In genomic region chr3:142490465-142490864, GRCm38 (mm10) we compare ENCODE assay signal across 9 mouse cellular contexts. TPM values are rescaled to one million over a fixed set of nuclear protein-coding genes. Genes with fewer than 3 reads are reported as not detected.
DNase-seq lines count a peak whose midpoint lies in the region; ATAC-seq and TF ChIP-seq lines count a peak whose summit lies in the region.
"Had no signal": no experiment of that assay in that cellular context is flagged by ENCODE, and none has a peak within 500 bp of the region (broad histone marks: within the 10 kb centered on the region; RNA-seq: fewer than 3 reads in every experiment).

No protein-coding gene starts in this region.

- peak; percentile 68 for DNase-seq in ES-CJ7 (ENCODE audit: low read depth, low spot score)
- peak; percentile 83 for DNase-seq in adrenal gland, postnatal 10 days
- peak; percentile 64 for DNase-seq in embryonic facial prominence, embryonic 10.5 days (ENCODE audit: low spot score)
- DNase-seq in heart, adult 9 months (ENCODE audit: low spot score in 2 of 2) = peak; percentile 71 to 75
- DNase-seq in layer of hippocampus, adult 11-12 months (ENCODE audit: low spot score) = peak; percentile 76
- DNase-seq in lung, postnatal 0 days (ENCODE audit: low spot score) = peak; percentile 90
- peak; percentile 26 for DNase-seq in retina, adult 2 months (ENCODE audit: low read depth, low spot score)
- DNase-seq in thymus, postnatal 36 days = peak; percentile 63 to 66

- peak; percentile 99 for TF ChIP-seq CTCF in lung, postnatal 0 days (IDR thresholded peaks at IDR 0.05)

- no peak overlapping the region for H3K4me2 ChIP-seq in lung, postnatal 0 days (replicated peaks; ENCODE audit: low read depth, low read length)
- H3K4me2 ChIP-seq: heart, embryonic 15.5 days had no signal

- H3K9ac ChIP-seq in lung, postnatal 0 days (replicated peaks; ENCODE audit: low read depth) = no peak overlapping the region
- H3K9ac ChIP-seq: heart, embryonic 15.5 days had no signal

- H3K9me3 ChIP-seq in embryonic facial prominence, embryonic 10.5 days = no peaks in the 10 kb centered on the region
- no peaks in the 10 kb centered on the region for H3K9me3 ChIP-seq in lung, postnatal 0 days (ENCODE audit: low read length)
- H3K9me3 ChIP-seq: heart, embryonic 15.5 days had no signal

- H3K4me1 ChIP-seq in embryonic facial prominence, embryonic 10.5 days = no peaks in the 10 kb centered on the region
- H3K4me1 ChIP-seq in lung, postnatal 0 days (ENCODE audit: insufficient read depth, low read depth, low read length) = no peaks in the 10 kb centered on the region

- H3K27me3 ChIP-seq in embryonic facial prominence, embryonic 10.5 days (replicated peaks; ENCODE audit: low read depth, poor library complexity, severe bottlenecking) = no peaks in the 10 kb centered on the region
- H3K27me3 ChIP-seq in lung, postnatal 0 days (replicated peaks; ENCODE audit: insufficient read depth, low read length) = no peaks in the 10 kb centered on the region
- H3K27me3 ChIP-seq: heart, embryonic 15.5 days had no signal

- WGBS in embryonic facial prominence, embryonic 10.5 days = 72% methylated on average over 1 of the region's 1 CpGs
- 63% methylated on average over 1 of the region's 1 CpGs for WGBS in lung, postnatal 0 days

- no peak for TF ChIP-seq EP300 in lung, postnatal 0 days (IDR thresholded peaks at IDR 0.05)

- no peaks in the 10 kb centered on the region for H3K36me3 ChIP-seq in embryonic facial prominence, embryonic 10.5 days (replicated peaks)
- no peaks in the 10 kb centered on the region for H3K36me3 ChIP-seq in lung, postnatal 0 days (ENCODE audit: insufficient read depth, low read length)
- H3K36me3 ChIP-seq: heart, embryonic 15.5 days had no signal

- H3K4me3 ChIP-seq in embryonic facial prominence, embryonic 10.5 days = no peak overlapping the region
- H3K4me3 ChIP-seq in lung, postnatal 0 days (ENCODE audit: low read depth, low read length) = no peak overlapping the region
- H3K4me3 ChIP-seq: heart, embryonic 15.5 days had no signal

- no peak overlapping the region for H3K27ac ChIP-seq in embryonic facial prominence, embryonic 10.5 days (replicated peaks)
- H3K27ac ChIP-seq in lung, postnatal 0 days (ENCODE audit: low read length) = no peak overlapping the region
- H3K27ac ChIP-seq: heart, embryonic 15.5 days had no signal

- peak; percentile 39; the same call in 1 of the 2 replicates for ATAC-seq in lung, postnatal 0 days

RNA-seq across cellular contexts. Expression of gene Gbp5, which starts 3.3 kb away (rescaled TPM):
- 1 to 10 TPM; 3.4 to 5.1 TPM for total RNA-seq in adrenal gland, postnatal 10 days (2021)
- polyA plus RNA-seq in embryonic facial prominence, embryonic 10.5 days (2016; fragmentation: Nextera tagmentation; extraction: Ambion mirVana) = not detected in 2 replicates
- 0.27 and 0.44 TPM in 2 replicates for polyA plus RNA-seq in lung, postnatal 0 days (2015; fragmentation: Nextera tagmentation; extraction: Ambion mirVana)

RNA-seq across cellular contexts. Expression of gene Gbp7, which starts 39.7 kb away (rescaled TPM):
- total RNA-seq in adrenal gland, postnatal 10 days (2021) = 10 to 100 TPM in 1 of 2 experiments, 1 to 10 TPM in 1; 9.8 to 13.5 TPM
- polyA plus RNA-seq in embryonic facial prominence, embryonic 10.5 days (2016; fragmentation: Nextera tagmentation; extraction: Ambion mirVana) = 0.69 and 1.0 TPM in 2 replicates
- 12.6 and 15.6 TPM in 2 replicates for polyA plus RNA-seq in lung, postnatal 0 days (2015; fragmentation: Nextera tagmentation; extraction: Ambion mirVana)

Comparison
In these comparisons a context has a peak if more than half of its experiments do, and no peak if none do; other contexts are left out.
1. DNase-seq: peak in every context shown above with its lines; median percentile 90 in lung, postnatal 0 days; 83 in adrenal gland, postnatal 10 days; 76 in layer of hippocampus, adult 11-12 months; 73 in heart, adult 9 months; 68 in ES-CJ7; 64 in thymus, postnatal 36 days; 64 in embryonic facial prominence, embryonic 10.5 days; 26 in retina, adult 2 months.